ENCODE assay signal across 14 mouse cellular contexts in genomic region chr12:24965406-24965805, GRCm38 (mm10). TPM values are rescaled to one million over a fixed set of nuclear protein-coding genes. Genes with fewer than 3 reads are reported as not detected.
DNase-seq lines count a peak whose midpoint lies in the region; ATAC-seq lines count a peak whose summit lies in the region.
"Had no signal": no experiment of that assay in that cellular context is flagged by ENCODE, and none has a peak within 500 bp of the region (broad histone marks: within the 10 kb centered on the region; RNA-seq: fewer than 3 reads in every experiment).

No protein-coding gene starts in this region.

- H3K9me3 ChIP-seq in forebrain, embryonic 13.5 days (replicated peaks), result no peaks in the 10 kb centered on the region
- H3K9me3 ChIP-seq: heart, embryonic 10.5 days had no signal

- no peaks in the 10 kb centered on the region for H3K27me3 ChIP-seq in forebrain, embryonic 13.5 days

- no peak for ATAC-seq in forebrain, embryonic 13.5 days

- H3K4me3 ChIP-seq in forebrain, embryonic 13.5 days, result no peak overlapping the region
- H3K4me3 ChIP-seq: heart, embryonic 10.5 days; hindbrain, embryonic 10.5 days had no signal

- DNase-seq in adrenal gland, adult 8-10 months, result peak; percentile 31
- no peak for DNase-seq in adrenal gland, postnatal 4 days (ENCODE audit: low spot score in 2 of 2)
- DNase-seq in ovary, adult 18-20 months (ENCODE audit: low spot score), result peak; percentile 41
- DNase-seq in ovary, postnatal 14 days (ENCODE audit: low spot score), result no peak
- peak; percentile 25 to 50 for DNase-seq in cerebellum, postnatal 25 days
- peak; percentile 21 for DNase-seq in right cerebral cortex, postnatal 25 days
- DNase-seq in lung, adult 18-20 months, result no peak
- DNase-seq: kidney, adult 8-10 months; lung, postnatal 14 days had no signal

- H3K4me1 ChIP-seq in forebrain, embryonic 13.5 days, result peaks cover 10% of the 10 kb centered on the region; the same call in 1 of the 2 replicates
- H3K4me1 ChIP-seq: hindbrain, embryonic 10.5 days had no signal

- no peak overlapping the region for H3K4me2 ChIP-seq in forebrain, embryonic 13.5 days
- H3K4me2 ChIP-seq: liver, embryonic 11.5 days; midbrain, embryonic 11.5 days had no signal

- no peak overlapping the region for H3K27ac ChIP-seq in forebrain, embryonic 13.5 days
- H3K27ac ChIP-seq: heart, embryonic 10.5 days; hindbrain, embryonic 10.5 days had no signal

- peaks cover 5% of the 10 kb centered on the region; the same call in 1 of the 2 replicates for H3K36me3 ChIP-seq in forebrain, embryonic 13.5 days (ENCODE audit: poor library complexity, severe bottlenecking)

- WGBS in forebrain, embryonic 13.5 days, result 95% methylated on average over 6 of the region's 6 CpGs

- no peak overlapping the region for H3K9ac ChIP-seq in forebrain, embryonic 13.5 days

RNA-seq across cellular contexts. Expression of gene Kidins220, which starts 9.3 kb away (rescaled TPM):
- 100 to 1,000 TPM; 105 to 132 (median 121) TPM for total RNA-seq in adrenal gland, adult 8-10 months (2022)
- total RNA-seq in adrenal gland, postnatal 4 days (2021), result 100 to 1,000 TPM in 1 of 2 experiments, 10 to 100 TPM in 1; 94.4 to 126 TPM
- polyA plus RNA-seq in forebrain, embryonic 13.5 days (2015; fragmentation: Nextera tagmentation; extraction: Ambion mirVana), result 72.4 and 88.3 TPM in 2 replicates

Comparison
In these comparisons a context has a peak if more than half of its experiments do, and no peak if none do; other contexts are left out.
1. DNase-seq: peak in adrenal gland, adult 8-10 months (single experiment), ovary, adult 18-20 months (single experiment), cerebellum, postnatal 25 days (2 of 2) and right cerebral cortex, postnatal 25 days (single experiment); none in adrenal gland, postnatal 4 days (0 of 2), ovary, postnatal 14 days (single experiment) and lung, adult 18-20 months (0 of 2).